Comparison of ENCODE assay signal across 10 mouse cellular contexts in the genomic region with DNA sequence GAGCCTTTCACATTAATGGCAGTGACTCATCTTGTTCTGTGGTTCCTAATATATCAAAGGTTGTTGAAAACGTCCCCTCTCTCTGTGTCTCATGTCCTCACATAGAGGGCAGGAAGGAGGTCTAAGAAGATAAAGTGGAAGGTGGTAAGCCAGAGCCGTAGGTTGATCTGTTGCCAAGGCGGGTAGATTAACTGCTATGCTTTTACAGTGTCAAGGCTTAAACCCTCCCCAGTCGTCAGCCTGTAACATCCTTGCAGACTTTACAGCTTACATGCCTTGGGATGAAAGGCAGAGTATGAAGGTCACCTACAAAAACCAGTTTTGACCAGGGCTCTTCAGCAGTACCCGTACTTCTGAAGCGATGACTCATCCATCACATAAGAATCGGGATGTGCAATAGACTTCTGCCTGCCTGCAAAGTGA. TPM values are rescaled to one million over a fixed set of nuclear protein-coding genes. Genes with fewer than 3 reads are reported as not detected.
DNase-seq lines count a peak whose midpoint lies in the region; ATAC-seq lines count a peak whose summit lies in the region.
"Had no signal": no experiment of that assay in that cellular context is flagged by ENCODE, and none has a peak within 500 bp of the region (broad histone marks: within the 10 kb centered on the region; RNA-seq: fewer than 3 reads in every experiment).

No protein-coding gene starts in this region.

- DNase-seq in frontal cortex, postnatal 36 days (ENCODE audit: low spot score in 2 of 2): peak; percentile 15 to 26
- no peak for DNase-seq in frontal cortex, postnatal 25 days (ENCODE audit: low spot score in 2 of 2)
- peak; percentile 55 for DNase-seq in ES-CJ7 (ENCODE audit: low read depth, low spot score)
- peak; percentile 54 for DNase-seq in brain, adult 2 months (ENCODE audit: low read depth, low spot score)
- DNase-seq in embryo, embryonic 10.5 days (ENCODE audit: low spot score): no peak
- DNase-seq in cerebellum, postnatal 36 days: no peak
- no peak for DNase-seq in thymus, postnatal 36 days
- DNase-seq: gastrocnemius, postnatal 25 days; heart, postnatal 36 days had no signal

- peak; percentile 66 for ATAC-seq in megakaryocyte, adult 5-6 weeks (ENCODE audit: poor library complexity, severe bottlenecking)

RNA-seq across cellular contexts. Expression of a gene that starts 7.1 kb away (rescaled TPM):
- 343 and 360 TPM in 2 replicates for total RNA-seq in megakaryocyte, adult 5-6 weeks (2015)
- total RNA-seq in megakaryocyte, adult 5-6 weeks (2017): 145 and 164 TPM in 2 replicates

Comparison
In these comparisons a context has a peak if more than half of its experiments do, and no peak if none do; other contexts are left out.
1. DNase-seq: peak in frontal cortex, postnatal 36 days (2 of 2), ES-CJ7 (single experiment) and brain, adult 2 months (single experiment); none in frontal cortex, postnatal 25 days (0 of 2), embryo, embryonic 10.5 days (single experiment), cerebellum, postnatal 36 days (0 of 2) and thymus, postnatal 36 days (0 of 2).